Mouse (Mus musculus) lung, embryonic 16.5 days (tissue): ENCODE data around the gene Cldn4. TPM values are rescaled to one million over a fixed set of nuclear protein-coding genes. Genes with fewer than 3 reads are reported as not detected.
A peak's percentile ranks its signal among the peaks of the same experiment; 100 is the strongest.

Experiments
- ATAC-seq: fragments of 200-750 bp; cut with Nextera tagmentation; 2 replicates; pipeline ENCODE4 v1.8.0; 2017; ENCODE audit warnings: low read depth, mild to moderate bottlenecking, moderate library complexity
- H3K27ac ChIP-seq: fragments of 300-500 bp; sonication (generic); 2 replicates; pipeline ENCODE4 v1.5.1; 2014; ENCODE audit warnings: mild to moderate bottlenecking, control low read depth, low read length
- H3K27me3 ChIP-seq: fragments of 300-500 bp; sonication (generic); 2 replicates; pipeline ENCODE4 v1.6.1; 2014; ENCODE audit warnings: low read depth, low read length, mixed read lengths; ENCODE audit not compliant: control insufficient read depth, insufficient read depth
- H3K36me3 ChIP-seq: fragments of 300-500 bp; sonication (generic); 2 replicates; pipeline ENCODE4 v1.6.1; 2014; ENCODE audit warnings: low read length; ENCODE audit not compliant: control insufficient read depth, insufficient read depth
- H3K4me1 ChIP-seq: fragments of 300-500 bp; sonication (generic); replicated peaks from 2 replicates; pipeline ENCODE4 v1.6.1; 2014; ENCODE audit warnings: low read length, mixed read lengths; ENCODE audit not compliant: control insufficient read depth, insufficient read depth
- H3K4me2 ChIP-seq: fragments of 300-500 bp; sonication (generic); 2 replicates; pipeline ENCODE4 v1.6.1; 2014; ENCODE audit warnings: low read depth, low read length, control low read depth
- H3K4me3 ChIP-seq: fragments of 300-500 bp; sonication (generic); 2 replicates; pipeline ENCODE4 v1.5.1; 2014; ENCODE audit warnings: mild to moderate bottlenecking, low read length, control low read depth
- H3K9ac ChIP-seq: fragments of 300-500 bp; sonication (generic); 2 replicates; pipeline ENCODE4 v1.6.1; 2014; ENCODE audit warnings: low read length, control low read depth
- H3K9me3 ChIP-seq: fragments of 300-500 bp; sonication (generic); 2 replicates; pipeline ENCODE4 v1.6.1; 2016; ENCODE audit warnings: low read length; ENCODE audit not compliant: control insufficient read depth
- WGBS: fragments of 180-500 bp; shearing (Covaris S2); extraction: QIAGEN DNeasy Blood & Tissue Kit; methylation state at CpG from one replicate; pipeline ENCODE4 v1.1.7; 2014; 5-methylcytosine and 5-hydroxymethylcytosine counted together
- polyA plus RNA-seq: library from polyadenylated mRNA; unstranded; fragments of >200 nt; fragmentation: Nextera tagmentation; extraction: Ambion mirVana; gene quantifications from 2 replicates; pipeline ENCODE4 v1.2.1, GENCODE M21; 2015

The Cldn4 gene
- 33.0 and 33.1 TPM in 2 replicates for polyA plus RNA-seq

DNA sequence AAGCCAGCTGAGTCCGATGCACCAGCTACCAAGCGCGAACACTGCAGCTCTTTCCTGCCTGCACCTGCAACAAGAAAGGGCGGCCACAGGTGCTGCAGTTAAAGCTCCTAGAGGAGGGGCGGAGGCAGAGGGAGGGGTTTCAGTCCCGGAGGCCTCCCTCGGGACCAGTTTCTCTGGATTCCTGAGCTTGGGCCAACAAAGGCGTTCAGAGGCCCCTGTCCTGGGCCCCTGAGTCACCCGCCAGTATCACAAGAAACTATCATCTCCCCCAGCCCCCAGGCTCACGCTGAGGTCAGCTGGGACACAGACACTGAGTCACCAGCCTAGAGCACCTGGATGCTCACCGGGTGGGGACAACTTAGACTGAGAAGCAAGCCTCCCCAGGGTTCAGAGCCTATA lies at the start of gene Cldn4:
Cldn4 (minus strand) TSS at position 78 of the 399 bp plus-strand sequence.
- 20% methylated on average over 11 of the region's 11 CpGs for WGBS
- Histone ChIP-seq H3K4me3 (peak within 1 kb of the TSS; percentile 54), H3K9me3 (no peaks in the 10 kb centered on the region), H3K36me3 (no peaks in the 10 kb centered on the region), H3K4me2 (peak within 1 kb of the TSS; percentile 49), H3K4me1 (peaks cover 29% of the 10 kb centered on the region), H3K27ac (peak within 1 kb of the TSS; percentile 92), H3K9ac (peak within 1 kb of the TSS; percentile 67), H3K27me3 (no peaks in the 10 kb centered on the region)
- peak; percentile 74 for ATAC-seq

DNA sequence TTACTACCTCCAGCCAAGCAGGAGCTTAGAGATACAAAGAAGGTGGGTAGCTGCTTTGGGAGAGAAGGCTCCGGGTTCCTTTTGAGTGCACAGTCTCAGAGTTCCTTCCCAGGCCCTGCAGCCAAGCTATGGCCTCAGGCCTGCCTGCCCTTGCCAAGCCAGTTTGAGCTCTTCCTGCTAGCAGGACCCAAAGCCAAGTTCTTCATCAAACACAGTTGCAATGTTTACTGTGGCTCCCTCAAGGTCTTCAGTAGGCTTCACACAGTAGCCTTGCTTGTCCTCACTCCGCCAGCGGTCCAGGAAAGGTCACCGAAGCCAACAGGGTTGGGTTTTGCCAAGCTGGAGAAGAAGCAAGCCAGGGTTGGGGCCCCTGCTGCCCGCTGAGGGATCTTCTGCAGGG lies 45.8 kb upstream of the Cldn4 start:
- Histone ChIP-seq H3K9ac (no peak overlapping the region), H3K27me3 (peaks cover 5% of the 10 kb centered on the region), H3K4me3 (no peak overlapping the region), H3K36me3 (no peaks in the 10 kb centered on the region; the same call in 1 of the 2 replicates), H3K27ac (peak overlapping the region; percentile 38), H3K9me3 (no peaks in the 10 kb centered on the region), H3K4me1 (peaks cover 4% of the 10 kb centered on the region), H3K4me2 (no peak overlapping the region)
- no peak for ATAC-seq
- 61% methylated on average over 5 of the region's 5 CpGs for WGBS

DNA sequence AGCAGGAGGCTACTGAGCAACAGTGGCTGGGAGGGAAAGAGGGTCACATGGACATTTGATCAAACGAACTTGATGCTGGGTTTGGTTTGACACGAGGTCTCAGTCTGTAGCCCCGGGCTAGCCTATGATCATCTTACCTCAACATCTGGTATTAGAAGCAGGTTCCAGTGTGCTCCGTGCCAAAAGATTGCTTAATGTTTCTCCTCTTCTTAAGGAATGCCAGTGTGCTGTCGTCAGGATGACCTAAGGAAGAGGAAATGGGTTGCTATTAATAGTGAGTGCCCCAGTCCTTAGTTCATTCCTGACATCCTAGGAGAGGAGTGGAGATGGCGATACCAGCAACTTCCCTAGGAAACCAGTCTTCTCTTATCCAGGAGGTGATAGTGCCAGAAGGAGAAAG lies 43.0 kb upstream of the Cldn4 start:
- peak overlapping the region; percentile 59 for H3K4me2 ChIP-seq
- H3K9ac ChIP-seq = no peak overlapping the region; the same call in 1 of the 2 replicates
- ATAC-seq = no peak
- no peaks in the 10 kb centered on the region; the same call in 1 of the 2 replicates for H3K36me3 ChIP-seq
- peaks cover 14% of the 10 kb centered on the region for H3K4me1 ChIP-seq
- no peak overlapping the region for H3K27ac ChIP-seq
- no peaks in the 10 kb centered on the region for H3K9me3 ChIP-seq
- peaks cover 33% of the 10 kb centered on the region for H3K27me3 ChIP-seq
- H3K4me3 ChIP-seq = peak overlapping the region; percentile 59
- 28% methylated on average over 6 of the region's 6 CpGs for WGBS

DNA sequence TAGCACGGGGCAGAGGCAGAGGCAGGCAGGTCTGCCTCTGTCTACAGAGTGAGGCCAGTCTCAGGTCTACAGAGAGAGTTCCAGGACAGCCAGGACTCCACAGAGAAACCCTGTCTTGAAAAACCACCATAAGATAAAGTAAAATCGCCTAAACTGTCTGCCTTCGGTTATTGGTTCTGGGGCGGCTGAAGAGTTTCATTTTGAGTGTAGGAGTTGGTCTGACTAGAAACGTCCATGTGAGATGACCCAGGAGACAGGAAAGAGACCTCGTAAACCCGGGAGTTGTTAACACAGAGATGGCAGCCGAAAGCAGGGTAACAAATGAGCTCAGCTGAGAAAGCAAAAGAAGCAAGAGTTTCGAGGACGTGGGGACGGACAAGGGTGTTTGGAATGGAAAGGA lies 42.4 kb upstream of the Cldn4 start:
- Histone ChIP-seq H3K27ac (peak overlapping the region; percentile 41), H3K36me3 (no peaks in the 10 kb centered on the region; the same call in 1 of the 2 replicates), H3K4me3 (peak overlapping the region; percentile 59), H3K9me3 (no peaks in the 10 kb centered on the region), H3K4me2 (peak overlapping the region; percentile 59), H3K4me1 (peaks cover 16% of the 10 kb centered on the region), H3K27me3 (peaks cover 35% of the 10 kb centered on the region), H3K9ac (peak overlapping the region; percentile 62)
- no peak for ATAC-seq
- WGBS = 39% methylated on average over 11 of the region's 11 CpGs

DNA sequence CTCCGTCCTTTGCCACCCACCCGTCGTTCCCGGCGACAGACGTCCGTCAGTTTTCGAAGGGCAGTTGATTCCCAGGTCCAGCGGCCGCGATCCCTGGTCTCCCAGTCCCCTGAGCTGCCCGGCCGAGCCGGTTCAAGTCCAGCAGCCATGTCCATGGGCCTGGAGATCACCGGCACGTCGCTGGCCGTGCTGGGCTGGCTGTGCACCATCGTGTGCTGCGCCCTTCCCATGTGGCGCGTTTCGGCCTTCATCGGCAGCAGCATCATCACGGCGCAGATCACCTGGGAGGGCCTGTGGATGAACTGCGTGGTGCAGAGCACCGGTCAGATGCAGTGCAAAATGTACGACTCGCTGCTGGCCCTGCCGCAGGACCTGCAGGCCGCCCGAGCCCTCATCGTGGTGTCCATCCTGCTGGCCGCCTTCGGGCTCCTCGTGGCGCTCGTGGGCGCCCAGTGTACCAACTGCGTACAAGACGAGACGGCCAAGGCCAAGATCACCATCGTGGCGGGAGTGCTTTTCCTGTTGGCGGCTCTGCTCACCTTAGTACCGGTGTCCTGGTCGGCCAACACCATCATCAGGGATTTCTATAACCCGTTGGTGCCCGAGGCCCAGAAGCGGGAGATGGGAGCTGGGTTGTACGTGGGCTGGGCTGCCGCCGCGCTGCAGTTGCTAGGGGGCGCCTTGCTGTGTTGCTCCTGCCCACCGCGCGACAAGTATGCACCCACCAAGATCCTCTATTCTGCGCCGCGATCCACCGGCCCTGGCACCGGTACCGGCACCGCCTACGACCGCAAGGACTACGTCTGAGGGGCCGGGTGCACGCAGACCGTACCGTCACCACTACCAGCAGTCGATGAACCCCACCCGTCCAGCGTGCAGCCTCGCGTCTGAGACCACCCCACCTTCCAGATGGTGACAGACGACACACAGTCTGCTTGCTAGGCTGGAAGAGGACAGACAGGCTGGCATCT lies 39.8 kb upstream of the Cldn4 start:
- 0 out of 2 replicates have a peak, but pooled peaks have one; percentile 3 for ATAC-seq
- no peaks in the 10 kb centered on the region for H3K9me3 ChIP-seq
- H3K27ac ChIP-seq = peak overlapping the region; percentile 90
- peak overlapping the region; percentile 46 for H3K4me2 ChIP-seq
- peaks cover 35% of the 10 kb centered on the region for H3K27me3 ChIP-seq
- 2% methylated on average over 79 of the region's 79 CpGs for WGBS
- H3K4me3 ChIP-seq = peak overlapping the region; percentile 59
- H3K36me3 ChIP-seq = no peaks in the 10 kb centered on the region; the same call in 1 of the 2 replicates
- peak overlapping the region; percentile 71 for H3K9ac ChIP-seq
- peaks cover 12% of the 10 kb centered on the region for H3K4me1 ChIP-seq

DNA sequence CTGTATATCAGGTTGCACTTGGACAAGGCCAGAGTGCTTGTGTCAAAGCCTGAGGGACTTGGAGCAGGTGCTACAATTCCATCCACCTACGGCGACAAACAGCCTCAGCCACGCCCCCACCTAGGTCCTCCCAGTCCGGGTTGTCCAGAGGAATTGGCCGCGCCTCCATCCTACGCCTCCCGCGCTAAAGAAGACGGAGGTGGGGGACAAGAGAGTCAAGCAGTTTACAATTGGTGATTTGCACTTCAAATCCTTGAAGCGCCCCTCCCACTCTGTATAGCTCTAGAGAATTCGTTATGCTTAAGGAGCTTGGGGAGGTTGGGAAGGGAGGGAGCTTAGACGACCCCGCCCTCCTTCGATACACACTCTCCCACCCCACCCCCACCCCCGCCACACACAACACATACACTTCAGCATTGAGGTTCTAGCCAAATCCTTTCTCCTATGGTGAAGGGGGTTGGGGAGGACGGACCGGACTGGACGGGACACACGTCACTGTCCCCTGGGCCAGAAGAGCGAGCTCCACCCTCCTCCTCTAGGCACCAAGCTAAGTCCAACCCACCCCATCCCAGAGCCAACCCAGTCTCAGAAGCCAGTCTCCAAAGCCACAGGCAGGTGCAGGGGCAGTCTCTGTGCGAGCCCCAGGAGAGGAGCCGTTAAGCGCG lies 39.0 kb upstream of the Cldn4 start, which contains the start of gene Cldn3:
Cldn3 (plus strand) TSS at position 582 of the 665 bp plus-strand sequence.
- Histone ChIP-seq H3K9ac (peak within 1 kb of the TSS; percentile 71), H3K27ac (peak within 1 kb of the TSS; percentile 90), H3K27me3 (peaks cover 35% of the 10 kb centered on the region), H3K4me1 (peaks cover 12% of the 10 kb centered on the region), H3K9me3 (no peaks in the 10 kb centered on the region), H3K4me3 (peak within 1 kb of the TSS; percentile 59), H3K4me2 (peak within 1 kb of the TSS; percentile 46), H3K36me3 (no peaks in the 10 kb centered on the region; the same call in 1 of the 2 replicates)
- ATAC-seq = peak; percentile 94
- under 1% methylated on average over 25 of the region's 25 CpGs for WGBS

DNA sequence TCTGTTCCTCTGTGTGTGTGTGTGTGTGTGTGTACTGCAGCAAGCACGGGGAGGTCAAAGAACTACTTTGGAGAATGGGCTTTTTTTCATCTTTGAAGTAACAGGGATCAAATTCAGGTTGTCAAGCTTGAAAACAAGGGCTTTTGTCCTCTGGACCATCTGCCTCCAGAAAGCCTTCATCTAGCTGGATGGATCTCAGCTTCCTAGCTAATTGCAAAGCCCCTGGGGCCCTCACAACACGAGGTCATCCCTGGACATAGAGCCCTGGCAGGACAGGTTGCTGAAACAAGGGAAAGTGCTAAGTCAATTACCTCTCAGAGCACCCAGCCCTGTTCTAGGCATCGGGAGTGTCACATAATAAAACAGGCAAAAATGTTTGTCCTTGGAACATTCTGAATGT lies 37.0 kb upstream of the Cldn4 start:
- no peak overlapping the region; the same call in 1 of the 2 replicates for H3K27ac ChIP-seq

DNA sequence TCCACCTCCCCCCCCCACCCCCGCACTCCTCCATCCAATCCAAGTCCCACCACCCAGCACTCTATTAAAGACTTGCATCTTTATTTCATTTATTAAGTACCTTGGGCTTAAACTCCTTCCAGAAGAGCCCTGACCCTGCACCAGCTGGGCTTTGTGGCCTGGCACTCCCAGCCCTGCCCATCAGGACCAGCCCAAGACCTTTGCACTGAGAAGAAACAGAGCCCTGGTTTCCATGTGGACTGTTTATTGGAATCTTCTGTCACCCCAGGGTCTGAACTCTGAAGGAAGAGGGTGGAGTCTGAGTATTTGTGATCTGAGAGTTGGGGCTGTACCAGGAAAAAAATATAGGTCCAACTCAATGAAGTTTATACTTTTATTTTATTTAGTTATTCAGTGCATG lies 36.4 kb upstream of the Cldn4 start:
- no peak overlapping the region for H3K27ac ChIP-seq
- no peak overlapping the region for H3K4me2 ChIP-seq
- H3K9ac ChIP-seq = no peak overlapping the region
- no peaks in the 10 kb centered on the region for H3K36me3 ChIP-seq
- H3K9me3 ChIP-seq = no peaks in the 10 kb centered on the region
- peaks cover 35% of the 10 kb centered on the region for H3K27me3 ChIP-seq
- WGBS = 80% methylated on average over 1 of the region's 1 CpGs
- H3K4me1 ChIP-seq = peaks cover 12% of the 10 kb centered on the region
- H3K4me3 ChIP-seq = no peak overlapping the region
- no peak for ATAC-seq

More for the DNA sequence above, 37.0 kb upstream of the Cldn4 start:
- ATAC-seq = no peak
- Histone ChIP-seq H3K27me3 (peaks cover 35% of the 10 kb centered on the region), H3K4me2 (no peak overlapping the region), H3K4me1 (peaks cover 12% of the 10 kb centered on the region), H3K36me3 (no peaks in the 10 kb centered on the region), H3K9me3 (no peaks in the 10 kb centered on the region), H3K9ac (no peak overlapping the region), H3K4me3 (no peak overlapping the region)
- WGBS = 27% methylated on average over 3 of the region's 3 CpGs

DNA sequence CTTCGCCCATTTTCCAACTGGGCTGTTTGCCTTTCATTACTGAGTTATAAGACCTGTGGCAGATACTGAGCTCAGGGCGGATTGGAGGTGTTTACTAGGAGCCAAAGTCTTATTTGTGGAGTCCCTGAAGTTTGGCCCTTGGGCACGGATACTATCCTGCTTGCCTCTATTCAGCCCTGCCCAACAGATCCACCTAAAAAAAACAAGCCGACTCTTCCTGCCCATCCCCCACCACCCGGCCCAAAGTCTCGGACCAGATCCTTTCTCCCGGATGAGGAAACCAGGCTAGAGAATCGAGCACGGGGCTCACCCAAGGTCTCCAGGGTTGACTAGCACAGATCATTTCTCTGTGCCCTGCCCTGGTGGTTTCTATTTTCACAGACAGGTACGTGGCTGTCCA lies 34.4 kb upstream of the Cldn4 start:
- Histone ChIP-seq H3K9me3 (no peaks in the 10 kb centered on the region), H3K4me1 (peaks cover 12% of the 10 kb centered on the region), H3K9ac (no peak overlapping the region), H3K27me3 (peaks cover 16% of the 10 kb centered on the region), H3K4me2 (no peak overlapping the region), H3K36me3 (no peaks in the 10 kb centered on the region), H3K27ac (no peak overlapping the region), H3K4me3 (no peak overlapping the region)
- WGBS = 54% methylated on average over 10 of the region's 10 CpGs
- no peak for ATAC-seq
